In the genomic region with DNA sequence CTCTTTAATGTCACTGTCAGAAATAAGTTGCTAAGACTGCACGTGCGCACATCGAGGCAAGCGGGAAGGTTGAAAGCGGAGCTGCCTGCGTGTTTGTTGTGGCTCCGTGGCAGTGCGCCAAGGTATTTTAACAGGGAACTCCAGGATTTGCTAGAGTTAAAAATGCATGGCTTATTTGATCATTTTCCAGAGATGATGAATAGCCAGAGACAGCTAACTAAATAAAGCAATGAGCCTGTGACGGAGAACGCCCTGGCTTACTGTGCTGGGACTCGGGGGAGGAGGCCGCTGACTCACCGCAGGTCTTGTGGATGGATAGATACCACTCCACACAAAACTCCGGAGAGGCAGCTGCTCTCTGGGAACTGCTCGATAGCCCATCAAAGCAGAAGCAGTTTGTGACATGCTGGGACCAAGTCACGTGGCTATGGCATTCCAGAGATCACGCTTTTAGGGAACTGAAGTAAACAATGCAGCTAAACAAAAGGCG, we compare ENCODE assay signal across 8 mouse cellular contexts. TPM values are rescaled to one million over a fixed set of nuclear protein-coding genes. Genes with fewer than 3 reads are reported as not detected.
DNase-seq lines count a peak whose midpoint lies in the region; ATAC-seq and TF ChIP-seq lines count a peak whose summit lies in the region.

No protein-coding gene starts in this region.

- peaks cover 4% of the 10 kb centered on the region; the same call in 1 of the 2 replicates for H3K4me1 ChIP-seq in heart, embryonic 11.5 days (ENCODE audit: control insufficient read depth, insufficient read depth, low read length)
- H3K4me1 ChIP-seq in hindbrain, postnatal 0 days (ENCODE audit: insufficient read depth, low read length), result 0 out of 2 replicates have a peak, but pooled peaks cover 3% of the 10 kb centered on the region

- DNase-seq in heart, adult 9 months (ENCODE audit: low spot score in 2 of 2), result no peak
- peak; percentile 49 for DNase-seq in ES-CJ7 (ENCODE audit: low read depth, low spot score)
- DNase-seq in adrenal gland, postnatal 36 days, result peak; percentile 73 to 75
- DNase-seq in hindbrain, postnatal 0 days (ENCODE audit: low spot score), result peak; percentile 63
- DNase-seq in lung, postnatal 4 days, result peak; percentile 64 to 76
- DNase-seq in natural killer cell, adult 2 months (ENCODE audit: low spot score in 2 of 2), result no peak
- DNase-seq in gastrocnemius, postnatal 4 days (ENCODE audit: low spot score in 2 of 2), result no peak

- no peak for TF ChIP-seq CTCF in hindbrain, postnatal 0 days (IDR thresholded peaks at IDR 0.05; ENCODE audit: low read depth)

- H3K36me3 ChIP-seq in heart, embryonic 11.5 days (ENCODE audit: control insufficient read depth, insufficient read depth, low read length), result no peaks in the 10 kb centered on the region
- H3K36me3 ChIP-seq in hindbrain, postnatal 0 days (ENCODE audit: insufficient read depth, low read length), result no peaks in the 10 kb centered on the region

- H3K4me2 ChIP-seq in heart, embryonic 11.5 days, result peak overlapping the region; percentile 24
- H3K4me2 ChIP-seq in hindbrain, postnatal 0 days (ENCODE audit: low read depth, low read length), result peak overlapping the region; percentile 46

- no peak overlapping the region for H3K4me3 ChIP-seq in heart, embryonic 11.5 days (ENCODE audit: low read depth, low read length)
- H3K4me3 ChIP-seq in hindbrain, postnatal 0 days (ENCODE audit: low read length), result no peak overlapping the region

- no peak overlapping the region for H3K27ac ChIP-seq in heart, embryonic 11.5 days (ENCODE audit: low read depth, low read length)
- no peak overlapping the region for H3K27ac ChIP-seq in hindbrain, postnatal 0 days

- no peak overlapping the region for H3K9ac ChIP-seq in heart, embryonic 11.5 days (ENCODE audit: low read depth, low read length)
- no peak overlapping the region for H3K9ac ChIP-seq in hindbrain, postnatal 0 days (replicated peaks; ENCODE audit: low read length)

- H3K9me3 ChIP-seq in heart, embryonic 11.5 days (replicated peaks; ENCODE audit: control insufficient read depth, low read length), result no peaks in the 10 kb centered on the region
- no peaks in the 10 kb centered on the region for H3K9me3 ChIP-seq in hindbrain, postnatal 0 days (ENCODE audit: low read length)

- WGBS in heart, embryonic 11.5 days (ENCODE audit: insufficient replicate concordance), result 37% methylated on average over 18 of the region's 18 CpGs
- WGBS in hindbrain, postnatal 0 days, result 13% methylated on average over 18 of the region's 18 CpGs

- H3K27me3 ChIP-seq in heart, embryonic 11.5 days (ENCODE audit: control insufficient read depth, insufficient read depth, low read length), result peaks cover 4% of the 10 kb centered on the region; the same call in 1 of the 2 replicates
- H3K27me3 ChIP-seq in hindbrain, postnatal 0 days (ENCODE audit: insufficient read depth, low read length), result no peaks in the 10 kb centered on the region

- no peak for ATAC-seq in heart, embryonic 11.5 days (replicated peaks; ENCODE audit: insufficient number of reproducible peaks, low FRiP score, low TSS enrichment)
- ATAC-seq in hindbrain, postnatal 0 days, result peak; percentile 42; the same call in 1 of the 2 replicates

RNA-seq across cellular contexts. Expression of gene Tmem154, which starts 30.5 kb away (rescaled TPM):
- 0.44 and 0.49 TPM in 2 replicates for polyA plus RNA-seq in heart, embryonic 11.5 days (2014; fragmentation: Nextera tagmentation; extraction: Ambion mirVana)
- total RNA-seq in adrenal gland, postnatal 36 days (2021), result 1 to 10 TPM; 2.0 to 9.7 TPM
- 0.37 and 0.90 TPM in 2 replicates for total RNA-seq in hindbrain, postnatal 0 days (2014; rRNA removed)
- polyA plus RNA-seq in hindbrain, postnatal 0 days (2015; fragmentation: Nextera tagmentation; extraction: Ambion mirVana), result 0.89 and 1.00 TPM in 2 replicates
- 1 to 10 TPM; 2.0 TPM for total RNA-seq in gastrocnemius, postnatal 4 days (2021)

Comparison
In these comparisons a context has a peak if more than half of its experiments do, and no peak if none do; other contexts are left out.
1. DNase-seq: peak in ES-CJ7 (single experiment), adrenal gland, postnatal 36 days (2 of 2), hindbrain, postnatal 0 days (single experiment) and lung, postnatal 4 days (2 of 2); none in heart, adult 9 months (0 of 2), natural killer cell, adult 2 months (0 of 2) and gastrocnemius, postnatal 4 days (0 of 2).